Mouse (Mus musculus): ENCODE data around the gene Gm10521. TPM values are rescaled to one million over a fixed set of nuclear protein-coding genes. Genes with fewer than 3 reads are reported as not detected.

Gm10521 gene
- 0.13 TPM for polyA plus RNA-seq (2014; fragmentation: Illumina TruSeq; extraction: RNeasy Lipid Tissue Mini Kit (QIAGEN cat#74804); ENCODE audit: low read depth, low replicate concordance)

GRCm38 (mm10) chr1:171895364-171895763 is at the start of gene Gm10521:
Gene Gm10521 (plus strand): TSS chr1:171895664.

GRCm38 (mm10) chr1:171917305-171918039 is 22.0 kb downstream of the Gm10521 start, which contains the start of gene Slamf6:
Gene Slamf6 (plus strand): TSS chr1:171917515.

Other genes starting within 250 kb of the Gm10521 start
- 47.5 TPM for gene Slamf7, start 242.6 kb upstream of the Gm10521 start, polyA plus RNA-seq (2014; fragmentation: Illumina TruSeq; extraction: RNeasy Lipid Tissue Mini Kit (QIAGEN cat#74804); ENCODE audit: low read depth, low replicate concordance)
- gene Cd48, start 213.7 kb upstream of the Gm10521 start, polyA plus RNA-seq (2014; fragmentation: Illumina TruSeq; extraction: RNeasy Lipid Tissue Mini Kit (QIAGEN cat#74804); ENCODE audit: low read depth, low replicate concordance): 3.7 TPM
- gene Slamf1, start 128.5 kb upstream of the Gm10521 start, polyA plus RNA-seq (2014; fragmentation: Illumina TruSeq; extraction: RNeasy Lipid Tissue Mini Kit (QIAGEN cat#74804); ENCODE audit: low read depth, low replicate concordance): 1.3 TPM
- 2.4 TPM for gene Cd84, start 56.0 kb upstream of the Gm10521 start, polyA plus RNA-seq (2014; fragmentation: Illumina TruSeq; extraction: RNeasy Lipid Tissue Mini Kit (QIAGEN cat#74804); ENCODE audit: low read depth, low replicate concordance)
- 0.06 TPM for gene Slamf6, start 21.9 kb downstream of the Gm10521 start, polyA plus RNA-seq (2014; fragmentation: Illumina TruSeq; extraction: RNeasy Lipid Tissue Mini Kit (QIAGEN cat#74804); ENCODE audit: low read depth, low replicate concordance)
- gene Vangl2, start 132.8 kb downstream of the Gm10521 start, polyA plus RNA-seq (2014; fragmentation: Illumina TruSeq; extraction: RNeasy Lipid Tissue Mini Kit (QIAGEN cat#74804); ENCODE audit: low read depth, low replicate concordance): 0.35 TPM
- gene Nhlh1, start 161.9 kb downstream of the Gm10521 start, polyA plus RNA-seq (2014; fragmentation: Illumina TruSeq; extraction: RNeasy Lipid Tissue Mini Kit (QIAGEN cat#74804); ENCODE audit: low read depth, low replicate concordance): not detected
- gene Copa, start 186.9 kb downstream of the Gm10521 start, polyA plus RNA-seq (2014; fragmentation: Illumina TruSeq; extraction: RNeasy Lipid Tissue Mini Kit (QIAGEN cat#74804); ENCODE audit: low read depth, low replicate concordance): 78.8 TPM
- 17.9 TPM for gene Ncstn, start 187.1 kb downstream of the Gm10521 start, polyA plus RNA-seq (2014; fragmentation: Illumina TruSeq; extraction: RNeasy Lipid Tissue Mini Kit (QIAGEN cat#74804); ENCODE audit: low read depth, low replicate concordance)
- gene Pex19, start 231.1 kb downstream of the Gm10521 start, polyA plus RNA-seq (2014; fragmentation: Illumina TruSeq; extraction: RNeasy Lipid Tissue Mini Kit (QIAGEN cat#74804); ENCODE audit: low read depth, low replicate concordance): 19.4 TPM